Mouse (Mus musculus) heart, adult 11 months (tissue): Measurements from ENCODE around the gene Rab31.
A peak's percentile ranks its signal among the peaks of the same experiment; 100 is the strongest.

Experiments used
- DNase-seq: peaks from one replicate; pipeline ENCODE4 v3.0.0; 2022

Gene Rab31

GRCm38 (mm10) chr17:65700060-65700459 lies 72.5 kb downstream of the Rab31 start:
- no peak for DNase-seq

GRCm38 (mm10) chr17:65697791-65698463 lies 74.6 kb downstream of the Rab31 start:
- DNase-seq, result no peak

- no peak for DNase-seq
Measured at GRCm38 (mm10) chr17:65696939-65697338, 75.6 kb downstream of the Rab31 start.

- DNase-seq, result peak; percentile 53
Measured at GRCm38 (mm10) chr17:65692276-65692675, 80.3 kb downstream of the Rab31 start.

DNA sequence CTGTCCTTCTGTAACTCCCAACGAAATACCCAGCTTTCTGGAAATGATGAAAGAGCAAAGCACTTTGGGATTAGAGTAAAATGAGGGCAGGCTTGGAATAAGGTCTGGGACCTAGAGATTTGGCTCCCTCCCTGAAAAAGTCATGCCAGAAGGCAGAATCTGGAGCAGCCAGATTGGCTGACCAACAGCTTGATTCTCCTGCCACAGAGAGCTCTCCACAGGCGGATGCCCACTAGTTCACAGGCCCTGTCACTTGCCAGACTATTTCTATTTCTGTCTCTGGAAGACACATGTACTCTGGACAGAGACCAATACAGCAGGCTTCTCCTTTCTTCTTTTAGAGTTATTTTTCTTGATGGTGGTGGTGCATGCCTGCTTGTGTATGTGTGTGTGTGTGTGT lies 88.8 kb downstream of the Rab31 start:
- peak; percentile 96 for DNase-seq

DNA sequence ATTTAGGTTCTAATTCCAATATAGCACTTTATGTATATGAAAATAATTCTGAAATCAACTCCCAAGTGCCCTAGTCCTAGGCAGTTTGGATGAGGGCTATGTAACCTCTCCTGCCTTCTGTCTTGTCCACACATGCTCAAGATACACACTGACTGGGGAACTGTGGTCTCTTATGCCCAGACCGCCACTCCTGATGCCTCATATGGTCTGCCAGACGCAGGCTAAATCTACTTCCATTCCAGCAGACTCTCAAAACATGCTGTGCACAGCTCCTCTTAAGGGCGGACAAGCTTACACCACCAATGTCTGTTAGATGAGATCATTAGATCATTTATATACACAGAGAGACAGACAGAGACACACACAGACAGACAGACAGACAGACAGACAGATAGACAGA lies 89.2 kb downstream of the Rab31 start:
- DNase-seq, result peak; percentile 80

- peak; percentile 78 for DNase-seq
Measured at GRCm38 (mm10) chr17:65682071-65682680, 90.4 kb downstream of the Rab31 start.

GRCm38 (mm10) chr17:65681516-65681915 lies 91.0 kb downstream of the Rab31 start:
- peak; percentile 45 for DNase-seq

- peak; percentile 85 for DNase-seq
Measured at GRCm38 (mm10) chr17:65680801-65681412, 91.6 kb downstream of the Rab31 start.

DNA sequence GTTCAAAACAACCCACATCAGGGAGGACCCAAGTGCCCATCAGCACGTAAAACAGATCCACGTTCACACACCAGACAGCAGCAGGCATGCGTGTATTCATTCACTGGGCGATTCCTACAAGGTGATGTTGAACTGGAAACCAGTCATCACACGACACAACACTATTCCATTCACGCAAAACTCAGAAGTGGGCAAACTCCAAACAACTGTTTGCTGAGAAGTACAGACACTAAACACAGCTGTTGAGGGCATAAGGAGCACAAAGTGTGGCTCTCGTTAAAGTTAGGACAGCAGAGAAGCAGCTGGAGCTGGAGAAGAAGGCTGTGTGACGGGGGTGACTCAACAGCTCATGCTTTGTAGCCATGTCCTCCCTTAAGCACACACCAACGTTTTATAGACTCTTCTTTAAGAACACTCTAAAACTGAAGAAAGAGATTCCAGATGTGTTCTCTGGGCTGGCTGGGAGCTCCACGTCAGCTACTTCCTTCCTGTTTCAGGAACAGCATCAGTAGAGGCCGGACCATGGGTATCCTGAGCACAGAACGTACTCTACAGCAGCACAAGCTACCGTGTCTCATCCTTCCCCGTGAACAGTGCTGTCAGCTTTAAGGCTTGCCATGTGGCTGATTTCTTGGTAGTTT lies 92.6 kb downstream of the Rab31 start:
- peak; percentile 98 for DNase-seq

DNA sequence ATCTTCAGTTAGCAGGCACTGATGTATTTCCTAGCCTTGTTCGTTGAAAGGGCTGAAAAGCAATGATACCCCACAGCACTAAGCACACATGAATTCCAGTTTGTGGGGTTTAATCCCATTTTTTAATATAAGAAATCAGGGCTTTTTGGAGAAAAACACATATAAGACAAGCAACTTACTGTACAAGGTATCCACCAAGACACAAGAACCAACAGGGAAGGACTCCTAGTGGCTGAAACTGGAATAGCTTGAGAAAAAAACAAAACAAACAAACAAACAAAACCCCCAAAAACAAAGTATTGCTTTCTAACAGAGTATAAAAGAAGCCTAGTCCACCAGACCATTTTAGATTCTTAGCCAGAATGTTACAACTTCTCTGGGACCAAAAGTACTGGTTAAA lies 94.8 kb downstream of the Rab31 start:
- no peak for DNase-seq

DNA sequence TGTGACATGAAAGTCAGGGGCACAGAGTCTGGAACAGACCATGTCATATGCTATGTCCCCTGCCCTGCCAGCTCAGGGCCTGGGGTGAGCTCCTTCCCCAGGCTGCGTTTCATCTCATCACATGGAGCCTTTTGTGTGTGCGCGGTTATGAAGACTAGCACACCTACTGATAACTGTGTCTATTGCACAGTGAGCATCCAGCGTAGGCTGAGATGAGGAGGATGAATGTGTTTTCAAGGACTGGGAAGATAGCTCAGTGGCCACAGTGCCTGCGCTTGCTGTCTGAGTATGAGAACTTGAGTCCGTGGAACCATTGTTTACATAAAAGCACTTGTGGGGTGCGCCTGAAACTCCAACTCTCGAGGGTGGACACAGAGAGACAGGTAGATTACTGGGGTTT lies 96.0 kb downstream of the Rab31 start:
- DNase-seq, result peak; percentile 84

GRCm38 (mm10) chr17:65675985-65676384 lies 96.6 kb downstream of the Rab31 start:
- DNase-seq, result peak; percentile 87

DNA sequence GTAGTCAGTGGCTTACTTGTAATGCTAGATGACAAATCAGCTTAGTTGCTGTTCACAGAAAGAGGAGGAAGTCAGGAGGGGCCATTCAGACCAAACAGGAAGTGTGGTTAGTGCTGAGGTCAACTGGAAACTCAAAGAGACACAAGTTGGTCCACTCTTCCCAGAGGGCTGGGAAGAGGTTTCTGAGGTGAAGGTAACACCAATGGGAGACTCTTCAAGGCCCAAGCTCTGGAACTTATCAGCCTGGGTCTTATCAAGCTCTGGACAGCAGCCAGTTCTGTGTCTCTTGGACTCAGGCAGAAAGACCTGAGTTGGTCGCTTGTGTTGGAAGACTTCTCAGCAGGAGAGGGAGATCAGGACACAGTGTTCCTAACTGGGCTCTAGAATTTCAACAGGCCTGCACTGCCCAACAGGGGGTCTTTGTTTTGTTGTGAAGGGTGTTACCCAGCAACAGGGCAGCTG lies 97.8 kb downstream of the Rab31 start:
- peak; percentile 94 for DNase-seq

DNA sequence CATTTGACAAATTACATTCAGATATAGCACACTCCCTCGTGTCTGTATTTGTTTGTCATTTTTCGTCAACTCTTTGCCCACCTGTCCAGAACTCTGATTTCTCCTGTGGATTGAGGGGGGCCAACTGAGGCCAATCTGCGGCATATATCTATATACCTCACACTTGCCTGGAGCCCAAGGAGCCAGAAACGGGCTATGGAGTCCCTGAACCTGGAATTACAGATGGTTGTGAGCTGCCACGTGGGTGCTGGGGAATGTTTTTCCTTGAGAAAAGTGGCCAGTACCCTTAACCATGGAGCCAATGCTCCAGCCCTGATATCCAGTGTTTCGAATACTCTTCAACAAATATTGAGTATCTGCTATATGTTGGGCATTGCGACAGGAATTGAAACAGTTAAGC lies 99.6 kb downstream of the Rab31 start:
- peak; percentile 85 for DNase-seq

GRCm38 (mm10) chr17:65669061-65669460 lies 103.5 kb downstream of the Rab31 start:
- DNase-seq, result peak; percentile 63

- DNase-seq, result peak; percentile 69
Measured at GRCm38 (mm10) chr17:65667792-65668191, 104.8 kb downstream of the Rab31 start.

- peak; percentile 95 for DNase-seq
Measured at GRCm38 (mm10) chr17:65666388-65667161, 106.0 kb downstream of the Rab31 start.

- DNase-seq, result peak; percentile 84
Measured at GRCm38 (mm10) chr17:65665786-65666387, 106.7 kb downstream of the Rab31 start.

GRCm38 (mm10) chr17:65663329-65664078 lies 109.0 kb downstream of the Rab31 start:
- peak; percentile 85 for DNase-seq

DNA sequence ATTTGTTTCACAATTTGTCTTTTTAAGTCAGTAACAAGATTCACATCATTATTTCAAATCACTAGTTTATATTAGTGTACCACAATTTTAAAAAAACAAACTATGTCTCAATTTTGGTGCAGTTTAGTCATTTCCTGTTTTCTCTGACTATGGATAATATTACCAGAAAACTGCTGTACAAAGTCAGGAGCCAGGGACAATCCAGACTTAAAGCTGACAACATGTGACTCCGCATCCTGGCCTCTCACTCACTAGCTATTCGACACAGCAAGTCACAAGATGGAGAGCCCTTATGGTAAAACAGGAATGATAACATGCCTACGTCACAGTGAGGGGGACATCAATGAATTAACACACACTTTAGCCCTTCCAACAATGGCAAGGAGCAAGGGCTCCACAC lies 109.9 kb downstream of the Rab31 start:
- DNase-seq, result peak; percentile 76

DNA sequence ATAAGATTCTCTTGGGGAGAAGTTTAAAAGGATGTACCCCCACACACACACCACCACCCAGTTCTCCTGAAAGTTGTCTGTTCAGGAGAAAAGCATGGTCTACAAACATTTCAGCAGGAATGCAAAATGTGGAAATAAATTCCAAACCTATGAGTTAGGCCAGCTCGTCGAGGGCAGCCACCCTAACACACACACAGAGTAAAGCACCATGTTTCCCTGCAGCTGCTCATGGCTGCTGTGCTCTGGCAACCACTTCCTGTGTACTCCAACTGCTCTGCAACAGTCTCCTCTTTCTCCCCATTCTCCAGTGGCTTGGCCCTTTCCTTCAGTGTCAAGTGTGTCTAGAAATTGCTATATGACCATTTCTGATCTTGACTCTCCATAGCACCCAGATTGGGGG lies 114.1 kb downstream of the Rab31 start:
- DNase-seq, result no peak
